Mouse (Mus musculus) spleen, adult 18-20 months (tissue): Measurements from ENCODE around the gene Idh3a.

Source experiments
- DNase-seq, 2 experiments: peaks; one replicate each; pipeline ENCODE4 v3.0.0; 2022; ENCODE audit warnings: mixed read lengths in 2 of 2

Gene Idh3a

GRCm38 (mm10) chr9:54652778-54653177 lies 66.6 kb downstream of the Idh3a start:
- DNase-seq: no peak
